Mouse (Mus musculus): ENCODE data around the gene Rnf130.

DNA sequence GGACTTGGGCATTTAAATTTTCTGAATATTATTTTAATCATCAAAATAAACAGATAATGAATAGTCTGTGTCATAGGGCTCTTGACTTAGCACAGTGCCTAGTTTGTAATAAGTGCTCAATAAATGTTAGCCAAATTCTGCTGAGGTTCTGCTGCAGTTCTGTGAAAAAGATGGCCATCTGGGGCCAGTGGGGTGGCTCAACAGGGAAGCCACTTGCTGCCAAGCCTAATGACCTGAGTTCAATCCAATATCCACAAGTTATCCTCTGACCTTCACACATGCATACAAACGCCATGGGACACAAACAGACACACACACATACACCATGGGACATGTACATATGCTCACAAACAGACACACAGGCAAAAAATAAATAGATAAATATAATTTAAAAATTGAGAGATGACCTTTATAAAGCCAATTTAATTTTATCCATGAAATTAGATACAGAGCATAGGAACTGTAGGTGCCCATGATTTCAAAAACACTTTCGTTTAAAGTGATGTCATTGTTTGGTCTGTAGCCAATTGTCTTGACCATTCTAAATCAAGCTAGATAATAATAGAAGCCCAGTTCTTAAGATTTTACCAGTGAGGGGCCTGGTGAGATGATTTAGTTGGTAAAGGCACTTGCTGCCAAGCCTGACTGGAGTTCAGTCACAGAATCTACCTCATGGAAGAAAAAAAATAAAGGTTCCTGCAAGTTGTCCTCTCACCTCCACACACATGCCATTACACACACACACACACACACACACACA is 75.6 kb downstream of the Rnf130 start:
- TF ChIP-seq CTCF (IDR thresholded peaks at IDR 0.05; ENCODE audit: borderline replicate concordance, extremely low read depth, insufficient read depth, insufficient read length) (no peak), POLR2A (IDR thresholded peaks at IDR 0.05; ENCODE audit: borderline replicate concordance, extremely low read depth, insufficient read depth, insufficient read length, poor library complexity, severe bottlenecking) (no peak)
